Mouse (Mus musculus) induced T-regulatory cell, adult 2 months (primary cell): ENCODE results near the gene Ak3.
A peak's percentile ranks its signal among the peaks of the same experiment; 100 is the strongest.

Experiments
- DNase-seq: peaks from one replicate; pipeline ENCODE4 v3.0.0-alpha.2; 2012; ENCODE audit warnings: low read depth

Gene Ak3

GRCm38 (mm10) chr19:29047334-29048170 is at the start of gene Ak3:
Gene Ak3, minus strand, starts transcription at chr19:29047961.
- peak; percentile 82 for DNase-seq

- no peak for DNase-seq
Observed at GRCm38 (mm10) chr19:29092194-29092593, 44.4 kb upstream of the Ak3 start.

- DNase-seq = no peak
Observed at GRCm38 (mm10) chr19:29088628-29089027, 40.9 kb upstream of the Ak3 start.

- DNase-seq = no peak
Observed at GRCm38 (mm10) chr19:29074802-29075201, 27.0 kb upstream of the Ak3 start.

- DNase-seq = no peak
Observed at GRCm38 (mm10) chr19:29069195-29069594, 21.4 kb upstream of the Ak3 start.

GRCm38 (mm10) chr19:29066981-29067471 is 19.3 kb upstream of the Ak3 start:
- DNase-seq = peak; percentile 90

- DNase-seq = no peak
Observed at GRCm38 (mm10) chr19:29064451-29065102, 16.8 kb upstream of the Ak3 start.

GRCm38 (mm10) chr19:29063577-29064363 is 16.0 kb upstream of the Ak3 start:
- DNase-seq = peak; percentile 99

- no peak for DNase-seq
Observed at GRCm38 (mm10) chr19:29063009-29063408, 15.2 kb upstream of the Ak3 start.

GRCm38 (mm10) chr19:29060299-29060698 is 12.5 kb upstream of the Ak3 start:
- no peak for DNase-seq

GRCm38 (mm10) chr19:29059688-29060087 is 11.9 kb upstream of the Ak3 start:
- DNase-seq = peak; percentile 50

- DNase-seq = no peak
Observed at GRCm38 (mm10) chr19:29058741-29059140, 11.0 kb upstream of the Ak3 start.

GRCm38 (mm10) chr19:29055469-29055868 is 7.7 kb upstream of the Ak3 start:
- no peak for DNase-seq

GRCm38 (mm10) chr19:29054594-29054993 is 6.8 kb upstream of the Ak3 start:
- DNase-seq = no peak

- DNase-seq = no peak
Observed at GRCm38 (mm10) chr19:29052786-29053185, 5.0 kb upstream of the Ak3 start.

GRCm38 (mm10) chr19:29050186-29050980 is 2.6 kb upstream of the Ak3 start:
- DNase-seq = no peak

- no peak for DNase-seq
Observed at GRCm38 (mm10) chr19:29049401-29050075, 1.8 kb upstream of the Ak3 start.

GRCm38 (mm10) chr19:29046961-29047333 is 814 bp downstream of the Ak3 start:
- DNase-seq = peak; percentile 38

- peak; percentile 44 for DNase-seq
Observed at GRCm38 (mm10) chr19:29045956-29046650, 1.7 kb downstream of the Ak3 start.

- DNase-seq = no peak
Observed at GRCm38 (mm10) chr19:29045369-29045768, 2.4 kb downstream of the Ak3 start.
